Mouse (Mus musculus) small intestine, adult 2 months (tissue): ENCODE results near the gene Ankrd65.

ENCODE experiments used
- CTCF ChIP-seq: fragments of 200-500 bp; IDR thresholded peaks from 2 replicates; pipeline ENCODE4 v1.5.1; 2012; ENCODE audit warnings: low read depth, mild to moderate bottlenecking, control low read depth, inconsistent platforms, low read length, moderate library complexity, mixed read lengths; ENCODE audit not compliant: insufficient replicate concordance, insufficient read length; ENCODE audit errors: extremely low read depth
- POLR2A ChIP-seq: fragments of 200-500 bp; IDR thresholded peaks from 2 replicates; pipeline ENCODE4 v1.6.1; 2012; ENCODE audit warnings: low read depth, mild to moderate bottlenecking, control low read depth, inconsistent platforms, low read length, moderate library complexity

GRCm38 (mm10) chr4:155847591-155848352, 57.5 kb downstream of the Ankrd65 start:
- TF ChIP-seq CTCF = no peak
- TF ChIP-seq POLR2A = no peak
